Mouse (Mus musculus): ENCODE results near the gene Casc3.
A peak's percentile ranks its signal among the peaks of the same experiment; 100 is the strongest.
"Not testable (repeated sequence)": the region's sequence is repeated elsewhere in the genome, so short reads cannot be mapped to it uniquely, and the experiment has no call there.

Gene Casc3

GRCm38 (mm10) chr11:98790631-98791205, 14.0 kb upstream of the Casc3 start:
- DNase-seq (ENCODE audit: low spot score) = no peak

DNA sequence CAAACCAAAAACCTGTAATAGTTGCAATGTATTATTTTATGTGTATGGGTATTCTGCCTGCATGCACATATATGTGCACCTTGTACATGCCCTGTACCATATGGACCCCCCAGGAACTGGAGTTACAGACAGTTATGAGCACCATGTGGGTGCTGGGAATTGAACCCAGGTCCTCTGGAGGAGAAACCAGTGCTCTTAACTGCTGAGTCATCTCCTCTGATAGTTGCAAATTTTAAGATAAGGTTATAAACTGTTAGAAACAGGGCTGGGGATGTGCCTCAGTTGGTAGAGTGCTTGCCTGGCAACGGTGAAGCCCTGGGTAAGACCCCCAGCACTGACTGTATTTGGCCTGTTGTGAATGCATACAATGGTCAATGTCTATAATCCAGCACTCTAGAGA, 13.3 kb upstream of the Casc3 start:
- no peak for DNase-seq (ENCODE audit: low spot score)

- no peak for DNase-seq (ENCODE audit: low spot score)
These were observed 12.6 kb upstream of the Casc3 start for GRCm38 (mm10) chr11:98792081-98792480.

DNA sequence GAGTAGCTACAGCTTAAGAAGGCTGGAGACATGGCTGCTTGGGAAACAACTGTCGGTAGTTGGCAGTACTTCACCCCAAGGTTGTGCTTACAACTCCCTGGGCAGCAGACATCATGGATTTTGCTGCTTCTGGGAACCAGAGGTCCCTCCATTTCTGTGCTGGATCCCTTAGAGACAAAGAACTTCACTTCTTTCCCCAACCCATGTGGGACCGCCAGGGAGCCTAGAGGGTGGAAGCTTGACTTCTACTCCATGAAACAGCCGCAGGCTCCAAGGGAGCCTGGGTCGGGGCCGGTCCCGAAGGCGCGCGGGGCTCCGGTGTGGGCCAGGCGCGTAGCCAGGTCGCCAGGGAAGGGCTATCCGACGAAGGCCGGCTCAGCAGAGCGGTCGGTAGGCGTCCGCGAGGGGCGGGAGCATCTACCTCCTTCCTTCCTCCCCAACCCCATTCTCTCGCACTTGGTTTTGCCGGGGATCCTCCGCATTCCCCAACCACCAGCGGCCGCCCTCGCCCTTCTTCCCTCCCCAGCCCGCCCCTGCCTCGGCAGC, 10.2 kb upstream of the Casc3 start:
- peak; percentile 78 for DNase-seq (ENCODE audit: low spot score)

- DNase-seq (ENCODE audit: low spot score) = peak; percentile 89
These were observed 9.5 kb upstream of the Casc3 start, which contains the start of gene Msl1 for GRCm38 (mm10) chr11:98795015-98795713. Gene Msl1 (plus strand): TSS chr11:98795516.

- DNase-seq (ENCODE audit: low spot score) = peak; percentile 54
These were observed 8.8 kb upstream of the Casc3 start for GRCm38 (mm10) chr11:98795714-98796514.

- DNase-seq (ENCODE audit: low spot score) = peak; percentile 68
These were observed 8.0 kb upstream of the Casc3 start for GRCm38 (mm10) chr11:98796515-98797216.

DNA sequence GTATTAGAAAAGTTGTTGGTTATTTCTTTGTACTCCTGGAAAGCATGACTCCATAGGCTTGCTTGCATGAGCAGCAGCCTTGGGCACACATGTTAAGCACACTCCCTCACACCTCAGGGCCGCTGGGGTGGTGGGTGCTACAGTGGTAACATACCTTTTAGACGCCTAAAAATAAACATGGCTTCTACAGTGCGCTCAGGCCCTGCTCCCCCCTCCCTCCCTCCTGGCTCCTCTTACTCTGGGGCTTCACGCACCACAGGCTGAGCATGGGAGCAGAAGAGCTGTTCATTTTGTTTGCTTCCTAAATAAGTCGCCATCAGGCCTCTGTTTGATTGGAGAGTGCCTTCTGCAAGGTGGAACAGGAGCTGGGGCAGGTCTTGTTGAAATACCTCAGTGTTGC, 7.4 kb upstream of the Casc3 start:
- no peak for DNase-seq (ENCODE audit: low spot score)

DNA sequence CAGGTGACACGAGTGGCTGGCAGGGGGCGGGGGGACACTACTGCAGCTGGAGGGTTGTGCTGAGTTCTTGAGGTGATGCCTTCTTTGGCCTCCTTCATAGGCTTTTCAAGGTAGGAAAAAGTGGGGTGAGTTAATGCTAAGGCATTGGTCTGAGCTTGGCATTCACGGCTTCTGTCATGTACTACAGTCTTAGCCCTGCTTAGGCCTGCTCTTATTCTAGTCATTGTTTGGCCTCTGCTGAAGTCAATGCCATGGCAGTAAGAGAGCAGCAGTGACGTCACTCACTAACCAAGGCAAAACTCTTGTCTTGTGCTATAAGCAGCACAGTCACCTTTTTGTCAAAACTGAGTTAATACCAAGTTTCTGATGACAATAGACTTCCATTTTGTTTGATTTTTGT, 6.8 kb upstream of the Casc3 start:
- DNase-seq (ENCODE audit: low spot score) = no peak

DNA sequence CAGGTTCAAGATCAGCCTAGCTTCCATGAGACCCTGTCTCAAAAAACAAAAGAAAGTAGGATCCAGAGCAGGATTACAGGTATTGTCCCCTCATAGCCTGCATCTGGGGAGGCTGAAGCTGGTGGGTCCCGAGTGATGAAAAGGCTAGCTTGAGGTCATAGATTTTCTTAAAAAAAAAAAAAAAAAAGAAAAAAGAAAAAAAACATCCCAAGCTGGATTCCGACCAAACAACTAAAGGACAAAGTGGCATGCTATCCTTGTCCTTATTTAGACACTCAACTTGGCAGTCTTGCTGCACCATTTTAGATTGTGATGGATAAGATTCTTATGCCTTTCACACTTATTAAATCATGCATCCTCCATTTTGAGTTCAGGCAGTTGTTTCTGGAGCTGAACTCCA, 3.7 kb downstream of the Casc3 start:
- no peak for DNase-seq (ENCODE audit: low spot score)

- DNase-seq (ENCODE audit: low spot score) = peak; percentile 99
These were observed 5.0 kb downstream of the Casc3 start for GRCm38 (mm10) chr11:98809457-98810290.

DNA sequence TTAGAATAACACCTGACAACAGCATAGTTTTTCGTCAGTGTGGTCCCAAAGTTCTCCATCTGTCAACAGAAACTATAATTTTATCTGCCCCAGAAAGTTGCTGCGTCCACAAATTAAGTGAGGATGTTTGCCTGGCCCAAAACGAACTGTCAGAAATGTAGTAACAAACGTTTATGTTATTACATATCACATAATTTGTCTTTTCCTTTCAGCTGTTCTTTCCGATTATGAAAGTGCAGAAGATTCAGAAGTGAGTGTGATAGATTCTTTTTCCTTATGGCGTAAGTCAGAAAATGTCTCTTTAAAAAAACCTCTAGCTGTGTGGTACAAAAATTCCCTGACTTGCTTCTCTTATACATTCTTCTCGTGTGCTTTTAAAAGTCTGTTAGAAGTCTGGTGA, 6.0 kb downstream of the Casc3 start:
- DNase-seq (ENCODE audit: low spot score) = no peak

DNA sequence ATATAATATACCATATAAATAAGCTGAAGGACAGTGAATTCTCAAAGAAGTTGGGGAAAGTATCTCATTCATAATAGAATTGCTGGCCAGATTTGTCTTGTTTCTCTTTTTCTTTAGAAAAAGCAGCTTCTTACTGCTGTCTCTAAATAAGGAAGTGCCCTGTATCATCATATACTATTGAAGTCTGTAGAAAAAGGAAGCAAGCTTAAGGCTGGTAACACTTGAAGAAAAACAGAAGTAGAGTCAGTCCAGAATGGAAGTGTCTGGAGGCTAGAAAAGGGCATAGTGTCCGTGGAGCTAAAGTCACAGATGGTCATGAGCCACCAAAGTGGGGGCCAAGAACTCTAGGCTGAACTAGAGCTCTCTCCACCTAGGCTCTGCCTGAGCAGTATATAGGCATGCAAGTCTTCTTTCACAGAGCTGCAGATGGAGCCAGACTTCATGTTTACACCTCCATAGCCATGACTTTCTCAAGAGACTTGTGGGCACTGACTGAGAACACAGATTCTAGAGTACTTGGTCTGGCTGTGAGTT, 12.1 kb downstream of the Casc3 start:
- DNase-seq (ENCODE audit: low spot score) = no peak

- DNase-seq (ENCODE audit: low spot score) = no peak
These were observed 16.3 kb downstream of the Casc3 start for GRCm38 (mm10) chr11:98820968-98821367.

DNA sequence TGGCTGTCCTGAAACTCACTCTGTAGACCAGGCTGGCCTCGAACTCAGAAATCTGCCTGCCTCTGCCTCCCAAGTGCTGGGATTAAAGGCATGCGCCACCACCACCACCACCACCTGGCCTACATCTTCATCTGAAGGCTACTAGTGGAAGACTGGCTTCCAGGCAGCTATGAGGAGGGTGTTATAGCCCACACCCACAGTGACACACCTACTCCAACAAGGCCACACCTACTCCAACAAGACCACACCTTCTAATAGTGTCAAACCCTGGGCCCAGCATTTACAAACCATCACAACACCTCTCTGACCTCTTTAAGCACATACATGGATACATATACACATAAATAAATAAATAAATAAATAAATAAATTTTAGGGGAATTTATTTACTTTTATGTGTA, 21.4 kb downstream of the Casc3 start:
- not testable (repeated sequence) for DNase-seq (ENCODE audit: low spot score)

GRCm38 (mm10) chr11:98827877-98828276, 23.2 kb downstream of the Casc3 start:
- DNase-seq (ENCODE audit: low spot score) = no peak

- DNase-seq (ENCODE audit: low spot score) = no peak
These were observed 24.5 kb downstream of the Casc3 start for GRCm38 (mm10) chr11:98829091-98829775.

DNA sequence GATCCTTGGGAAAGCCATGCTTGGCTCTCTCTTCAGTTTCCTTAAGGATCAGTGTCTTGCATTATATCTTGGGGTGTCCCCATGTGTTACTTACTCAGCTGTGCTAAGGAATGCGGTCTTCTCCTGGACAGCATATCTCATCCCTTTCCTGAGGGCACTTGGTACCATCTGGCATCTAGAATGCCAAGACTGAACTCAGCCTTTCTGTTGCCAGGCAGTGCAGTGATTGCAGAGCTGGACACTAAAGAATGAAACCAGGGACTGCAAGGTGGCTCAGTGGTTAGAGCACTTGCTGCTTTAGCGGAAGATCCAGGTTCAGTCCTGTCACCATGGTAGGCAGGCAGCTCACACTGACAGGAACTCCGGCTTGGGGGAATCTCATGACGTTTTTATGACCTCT, 25.2 kb downstream of the Casc3 start:
- no peak for DNase-seq (ENCODE audit: low spot score)

- no peak for DNase-seq (ENCODE audit: low spot score)
These were observed 30.6 kb downstream of the Casc3 start for GRCm38 (mm10) chr11:98835296-98835695.

GRCm38 (mm10) chr11:98835725-98836124, 31.0 kb downstream of the Casc3 start:
- no peak for DNase-seq (ENCODE audit: low spot score)

Measured in urinary bladder, postnatal 14 days (tissue).